Mouse (Mus musculus): ENCODE measurements around the gene Slc10a2.
"Not testable (repeated sequence)": the region's sequence is repeated elsewhere in the genome, so short reads cannot be mapped to it uniquely, and the experiment has no call there.

GRCm38 (mm10) chr8:5093991-5094390, 11.2 kb downstream of the Slc10a2 start:
- TF ChIP-seq POLR2A (IDR thresholded peaks at IDR 0.05; ENCODE audit: insufficient read depth, low read length); CTCF (IDR thresholded peaks at IDR 0.05; ENCODE audit: low read depth, low read length): not testable (repeated sequence)
